ENCODE assay signal across 26 mouse cellular contexts in genomic region chr19:10429371-10429770, GRCm38 (mm10). TPM values are rescaled to one million over a fixed set of nuclear protein-coding genes. Genes with fewer than 3 reads are reported as not detected.
A peak's percentile ranks its signal among the peaks of the same experiment; 100 is the strongest.
DNase-seq lines count a peak whose midpoint lies in the region.
"Had no signal": no experiment of that assay in that cellular context is flagged by ENCODE, and none has a peak within 500 bp of the region (broad histone marks: within the 10 kb centered on the region; RNA-seq: fewer than 3 reads in every experiment).

No protein-coding gene starts in this region.

- no peak overlapping the region for H3K27ac ChIP-seq in heart, embryonic 10.5 days
- H3K27ac ChIP-seq: forebrain, embryonic 13.5 days; midbrain, embryonic 12.5 days; neural tube, embryonic 12.5 days had no signal

- DNase-seq in cerebellum, adult 8-10 months = peak; percentile 46
- no peak for DNase-seq in cerebellum, adult 11 months
- peak; percentile 54 to 58 for DNase-seq in heart, postnatal 10 days
- DNase-seq in heart, embryonic 10.5 days (ENCODE audit: low spot score) = no peak
- DNase-seq in cerebellum, adult 9-10 months = peak; percentile 67
- peak; percentile 53 for DNase-seq in cerebellum, postnatal 36 days
- no peak for DNase-seq in embryo, embryonic 10.5 days (ENCODE audit: low spot score)
- DNase-seq: adrenal gland, postnatal 14 days; gastrocnemius, postnatal 25 days; kidney, adult 18-20 months; kidney, postnatal 36 days; layer of hippocampus, postnatal 36 days; lung, postnatal 4 days; thymus, adult 2 months; thymus, postnatal 36 days had no signal

- intact Hi-C loops in heart, postnatal 10 days (cut with DNase I) = no loop called here

- WGBS in heart, embryonic 10.5 days = 84% methylated on average over 8 of the region's 8 CpGs

- peaks cover 92% of the 10 kb centered on the region for H3K27me3 ChIP-seq in heart, embryonic 10.5 days (ENCODE audit: insufficient read depth, poor library complexity, severe bottlenecking)
- H3K27me3 ChIP-seq: forebrain, embryonic 13.5 days had no signal

- no peaks in the 10 kb centered on the region for H3K9me3 ChIP-seq in heart, embryonic 10.5 days
- H3K9me3 ChIP-seq: forebrain, embryonic 13.5 days; lung, embryonic 15.5 days; megakaryocyte, embryonic 14.5 days; midbrain, embryonic 12.5 days; neural tube, embryonic 12.5 days had no signal

- H3K4me3 ChIP-seq in heart, embryonic 10.5 days = no peak overlapping the region
- H3K4me3 ChIP-seq: forebrain, embryonic 13.5 days; lung, embryonic 15.5 days; megakaryocyte, embryonic 14.5 days; midbrain, embryonic 12.5 days; myocyte; neural tube, embryonic 12.5 days had no signal

- no peaks in the 10 kb centered on the region for H3K36me3 ChIP-seq in heart, embryonic 10.5 days
- H3K36me3 ChIP-seq: lung, embryonic 15.5 days; midbrain, embryonic 12.5 days; neural tube, embryonic 12.5 days had no signal

- peaks cover 53% of the 10 kb centered on the region for H3K4me1 ChIP-seq in heart, embryonic 10.5 days

RNA-seq across cellular contexts. Expression of gene Lrrc10b, which starts 27.9 kb away (rescaled TPM):
- 1 to 10 TPM; 2.2 to 7.3 TPM for total RNA-seq in heart, postnatal 10 days (2021)
- 0.06 and 0.18 TPM in 2 replicates for polyA plus RNA-seq in heart, embryonic 10.5 days (2016; fragmentation: Nextera tagmentation; extraction: Ambion mirVana)
- polyA plus RNA-seq: CD4-positive, CD25-positive, alpha-beta regulatory T cell, adult 4 months; limb, embryonic 11.5 days; liver, embryonic 11.5 days; liver, embryonic 16.5 days had no signal

RNA-seq across cellular contexts. Expression of gene Syt7, which starts 40.5 kb away (rescaled TPM):
- total RNA-seq in heart, postnatal 10 days (2021) = 10 to 100 TPM; 34.3 to 36.2 TPM
- polyA plus RNA-seq in heart, embryonic 10.5 days (2016; fragmentation: Nextera tagmentation; extraction: Ambion mirVana) = 0.16 and 0.35 TPM in 2 replicates
- polyA plus RNA-seq: CD4-positive, CD25-positive, alpha-beta regulatory T cell, adult 4 months had no signal

RNA-seq across cellular contexts. Expression of gene Ppp1r32, which starts 53.4 kb away (rescaled TPM):
- under 1 TPM; 0.40 to 0.93 TPM for total RNA-seq in heart, postnatal 10 days (2021)
- polyA plus RNA-seq in heart, embryonic 10.5 days (2016; fragmentation: Nextera tagmentation; extraction: Ambion mirVana) = not detected in 2 replicates
- polyA plus RNA-seq: kidney, embryonic 16.5 days; limb, embryonic 11.5 days; liver, embryonic 16.5 days; neural tube, embryonic 12.5 days had no signal

Comparison
In these comparisons a context has a peak if more than half of its experiments do, and no peak if none do; other contexts are left out.
1. DNase-seq: peak in cerebellum, adult 8-10 months (single experiment), heart, postnatal 10 days (2 of 2), cerebellum, adult 9-10 months (single experiment) and cerebellum, postnatal 36 days (2 of 2); none in cerebellum, adult 11 months (single experiment), heart, embryonic 10.5 days (single experiment) and embryo, embryonic 10.5 days (single experiment).